Comparison of ENCODE assay signal across 9 mouse cellular contexts in genomic region chr7:99349782-99350720, GRCm38 (mm10). TPM values are rescaled to one million over a fixed set of nuclear protein-coding genes. Genes with fewer than 3 reads are reported as not detected.
DNase-seq lines count a peak whose midpoint lies in the region; ATAC-seq and TF ChIP-seq lines count a peak whose summit lies in the region.
"Had no signal": no experiment of that assay in that cellular context is flagged by ENCODE, and none has a peak within 500 bp of the region (broad histone marks: within the 10 kb centered on the region; RNA-seq: fewer than 3 reads in every experiment).

No protein-coding gene starts in this region.

- H3K9me3 ChIP-seq in midbrain, embryonic 10.5 days (replicated peaks): no peaks in the 10 kb centered on the region
- no peaks in the 10 kb centered on the region for H3K9me3 ChIP-seq in midbrain, postnatal 0 days (ENCODE audit: low read length)
- no peaks in the 10 kb centered on the region for H3K9me3 ChIP-seq in hindbrain, embryonic 11.5 days (ENCODE audit: control insufficient read depth, low read length)
- H3K9me3 ChIP-seq in limb, embryonic 12.5 days: no peaks in the 10 kb centered on the region

- peaks cover 55% of the 10 kb centered on the region for H3K36me3 ChIP-seq in midbrain, embryonic 10.5 days
- no peaks in the 10 kb centered on the region for H3K36me3 ChIP-seq in midbrain, postnatal 0 days (ENCODE audit: insufficient read depth, low read length)
- peaks cover 20% of the 10 kb centered on the region for H3K36me3 ChIP-seq in hindbrain, embryonic 11.5 days (ENCODE audit: control insufficient read depth, insufficient read depth, low read length)
- peaks cover 48% of the 10 kb centered on the region for H3K36me3 ChIP-seq in limb, embryonic 12.5 days

- H3K4me1 ChIP-seq in midbrain, embryonic 10.5 days: peaks cover 67% of the 10 kb centered on the region
- 0 out of 2 replicates have a peak, but pooled peaks cover 5% of the 10 kb centered on the region for H3K4me1 ChIP-seq in midbrain, postnatal 0 days (ENCODE audit: insufficient read depth, low read length)
- peaks cover 11% of the 10 kb centered on the region for H3K4me1 ChIP-seq in hindbrain, embryonic 11.5 days (replicated peaks; ENCODE audit: control insufficient read depth, insufficient read depth, low read length)
- peaks cover 45% of the 10 kb centered on the region for H3K4me1 ChIP-seq in limb, embryonic 12.5 days (replicated peaks)

- H3K9ac ChIP-seq in midbrain, postnatal 0 days (replicated peaks; ENCODE audit: low read length, poor library complexity, severe bottlenecking): no peak overlapping the region
- H3K9ac ChIP-seq in hindbrain, embryonic 11.5 days (ENCODE audit: low read depth, low read length): peak overlapping the region; percentile 88; the same call in 1 of the 2 replicates
- H3K9ac ChIP-seq in limb, embryonic 12.5 days (replicated peaks): peak overlapping the region; percentile 98

- DNase-seq in midbrain, embryonic 10.5 days (ENCODE audit: low spot score): no peak
- DNase-seq in midbrain, postnatal 0 days (ENCODE audit: low spot score): no peak
- no peak for DNase-seq in hindbrain, embryonic 11.5 days (ENCODE audit: low spot score)
- no peak for DNase-seq in adrenal gland, adult 2 months
- no peak for DNase-seq in left cerebral cortex, postnatal 4 days
- DNase-seq in layer of hippocampus, adult 2 months (ENCODE audit: low spot score in 2 of 2): no peak
- DNase-seq in left cerebral cortex, adult 9 months (ENCODE audit: low spot score in 2 of 2): no peak
- DNase-seq: cerebellum, adult 9-10 months had no signal

- H3K27ac ChIP-seq in midbrain, embryonic 10.5 days (replicated peaks): peak overlapping the region; percentile 97
- H3K27ac ChIP-seq in midbrain, postnatal 0 days (ENCODE audit: low read depth, low read length): no peak overlapping the region
- no peak overlapping the region for H3K27ac ChIP-seq in hindbrain, embryonic 11.5 days (ENCODE audit: low read depth, low read length)
- peak overlapping the region; percentile 99; the same call in 1 of the 2 replicates for H3K27ac ChIP-seq in limb, embryonic 12.5 days
- no peak overlapping the region for H3K27ac ChIP-seq in layer of hippocampus, adult 2 months

- H3K4me2 ChIP-seq in midbrain, postnatal 0 days (ENCODE audit: low read depth, low read length, poor library complexity, severe bottlenecking): no peak overlapping the region
- peak overlapping the region; percentile 69 for H3K4me2 ChIP-seq in hindbrain, embryonic 11.5 days (replicated peaks; ENCODE audit: low read depth, low read length)
- peak overlapping the region; percentile 96 for H3K4me2 ChIP-seq in limb, embryonic 12.5 days

- no peak for TF ChIP-seq CTCF in midbrain, postnatal 0 days (IDR thresholded peaks at IDR 0.05)
- no peak for TF ChIP-seq CTCF in layer of hippocampus, adult 2 months (conservative IDR thresholded peaks at IDR 0.05)

- no peak for ATAC-seq in midbrain, postnatal 0 days (ENCODE audit: low FRiP score)
- ATAC-seq in hindbrain, embryonic 11.5 days (ENCODE audit: low FRiP score): no peak
- no peak for ATAC-seq in limb, embryonic 12.5 days (ENCODE audit: insufficient number of reproducible peaks, insufficient read depth, low FRiP score, low TSS enrichment, low read depth)

- 74% methylated on average over 9 of the region's 9 CpGs for WGBS in midbrain, embryonic 10.5 days
- WGBS in midbrain, postnatal 0 days: 77% methylated on average over 9 of the region's 9 CpGs
- WGBS in hindbrain, embryonic 11.5 days: 57% methylated on average over 9 of the region's 9 CpGs
- WGBS in limb, embryonic 12.5 days: 77% methylated on average over 9 of the region's 9 CpGs

- peak overlapping the region; percentile 59 for H3K4me3 ChIP-seq in midbrain, embryonic 10.5 days
- no peak overlapping the region for H3K4me3 ChIP-seq in midbrain, postnatal 0 days (ENCODE audit: low read depth, low read length)
- peak overlapping the region; percentile 43 for H3K4me3 ChIP-seq in hindbrain, embryonic 11.5 days (ENCODE audit: low read depth, low read length)
- H3K4me3 ChIP-seq in limb, embryonic 12.5 days (replicated peaks): peak overlapping the region; percentile 83
- H3K4me3 ChIP-seq in layer of hippocampus, adult 2 months: no peak overlapping the region

- no peaks in the 10 kb centered on the region; the same call in 1 of the 2 replicates for H3K27me3 ChIP-seq in midbrain, embryonic 10.5 days (ENCODE audit: low read depth, poor library complexity, severe bottlenecking)
- no peaks in the 10 kb centered on the region for H3K27me3 ChIP-seq in midbrain, postnatal 0 days (ENCODE audit: insufficient read depth, low read length)
- no peaks in the 10 kb centered on the region for H3K27me3 ChIP-seq in hindbrain, embryonic 11.5 days (ENCODE audit: control insufficient read depth, insufficient read depth, low read length)
- H3K27me3 ChIP-seq in limb, embryonic 12.5 days: no peaks in the 10 kb centered on the region

- intact Hi-C loops in left cerebral cortex, postnatal 4 days (cut with DNase I): no loop called here

RNA-seq across cellular contexts. Expression of gene Serpinh1, which starts 3.0 kb away (rescaled TPM):
- polyA plus RNA-seq in midbrain, embryonic 10.5 days (2016; fragmentation: Nextera tagmentation; extraction: Ambion mirVana): 789 and 882 TPM in 2 replicates
- total RNA-seq in midbrain, postnatal 0 days (2014; rRNA removed): 151 and 160 TPM in 2 replicates
- 114 and 125 TPM in 2 replicates for polyA plus RNA-seq in midbrain, postnatal 0 days (2015; fragmentation: Nextera tagmentation; extraction: Ambion mirVana)
- polyA plus RNA-seq in hindbrain, embryonic 11.5 days (2014; fragmentation: Nextera tagmentation; extraction: Ambion mirVana): 245 and 269 TPM in 2 replicates
- polyA plus RNA-seq in limb, embryonic 12.5 days (2016; fragmentation: Nextera tagmentation; extraction: Ambion mirVana): 1,189 and 1,266 TPM in 2 replicates
- total RNA-seq in adrenal gland, adult 2 months (2021): 100 to 1,000 TPM; 276 to 356 TPM
- 358 and 377 TPM in 2 replicates for polyA plus RNA-seq in adrenal gland, adult 2 months (2012; rRNA removed)
- total RNA-seq in left cerebral cortex, postnatal 4 days (2021): 10 to 100 TPM; 63.7 to 65.6 TPM
- 10 to 100 TPM; 20.7 to 21.1 TPM for total RNA-seq in layer of hippocampus, adult 2 months (2021)

RNA-seq across cellular contexts. Expression of gene Gdpd5, which starts 31.2 kb away (rescaled TPM):
- 23.5 and 28.2 TPM in 2 replicates for polyA plus RNA-seq in midbrain, embryonic 10.5 days (2016; fragmentation: Nextera tagmentation; extraction: Ambion mirVana)
- total RNA-seq in midbrain, postnatal 0 days (2014; rRNA removed): 41.0 and 44.6 TPM in 2 replicates
- 25.9 and 26.0 TPM in 2 replicates for polyA plus RNA-seq in midbrain, postnatal 0 days (2015; fragmentation: Nextera tagmentation; extraction: Ambion mirVana)
- 23.0 and 25.9 TPM in 2 replicates for polyA plus RNA-seq in hindbrain, embryonic 11.5 days (2014; fragmentation: Nextera tagmentation; extraction: Ambion mirVana)
- polyA plus RNA-seq in limb, embryonic 12.5 days (2016; fragmentation: Nextera tagmentation; extraction: Ambion mirVana): 11.2 and 12.2 TPM in 2 replicates
- total RNA-seq in adrenal gland, adult 2 months (2021): 10 to 100 TPM in 1 of 2 experiments, 1 to 10 TPM in 1; 7.2 to 12.9 TPM
- 26.6 TPM in 2 replicates for polyA plus RNA-seq in adrenal gland, adult 2 months (2012; rRNA removed)
- 10 to 100 TPM; 54.4 to 63.0 TPM for total RNA-seq in left cerebral cortex, postnatal 4 days (2021)
- total RNA-seq in layer of hippocampus, adult 2 months (2021): 10 to 100 TPM; 20.8 to 24.3 TPM

Comparison
In these comparisons a context has a peak if more than half of its experiments do, and no peak if none do; other contexts are left out.
1. H3K27ac ChIP-seq: peak in midbrain, embryonic 10.5 days (single experiment) and limb, embryonic 12.5 days (single experiment); none in midbrain, postnatal 0 days (single experiment), hindbrain, embryonic 11.5 days (single experiment) and layer of hippocampus, adult 2 months (single experiment).
2. H3K4me3 ChIP-seq: peak in midbrain, embryonic 10.5 days (single experiment), hindbrain, embryonic 11.5 days (single experiment) and limb, embryonic 12.5 days (single experiment); none in midbrain, postnatal 0 days (single experiment) and layer of hippocampus, adult 2 months (single experiment).